Comparison of ENCODE assay signal across 8 mouse cellular contexts in the genomic region with DNA sequence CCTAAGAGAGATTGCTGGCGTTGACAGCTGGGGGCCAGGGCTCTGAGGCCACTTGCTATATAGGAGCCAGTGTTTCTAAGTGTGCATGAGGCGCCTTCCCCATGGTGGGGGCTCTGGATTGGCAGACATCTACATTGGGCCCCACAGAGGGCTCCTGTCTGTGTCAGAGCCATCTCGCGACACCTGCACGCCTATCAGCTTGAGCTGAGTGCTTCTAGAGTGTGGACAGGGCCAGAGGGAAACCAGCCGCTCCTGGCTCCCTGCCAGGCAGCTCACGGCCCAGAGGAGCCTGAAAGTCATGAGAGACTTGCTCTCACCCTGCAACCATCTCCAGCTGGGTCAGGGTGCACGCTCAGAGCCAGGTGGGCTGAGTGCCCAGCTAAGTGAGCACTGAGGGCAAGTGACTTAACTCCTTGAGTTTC.
DNase-seq lines count a peak whose midpoint lies in the region; ATAC-seq and TF ChIP-seq lines count a peak whose summit lies in the region.

No protein-coding gene starts in this region.

- DNase-seq in embryonic facial prominence, embryonic 11.5 days (ENCODE audit: low spot score): no peak
- DNase-seq in embryonic facial prominence, embryonic 10.5 days (ENCODE audit: low spot score): no peak
- peak; percentile 95 for DNase-seq in heart, postnatal 0 days (ENCODE audit: low spot score)

- no peak overlapping the region for H3K4me2 ChIP-seq in embryonic facial prominence, embryonic 11.5 days (ENCODE audit: low read depth, low read length)
- H3K4me2 ChIP-seq in heart, postnatal 0 days (ENCODE audit: low read depth, low read length): no peak overlapping the region
- no peak overlapping the region for H3K4me2 ChIP-seq in limb, embryonic 12.5 days
- H3K4me2 ChIP-seq in stomach, embryonic 16.5 days (ENCODE audit: low read depth, low read length): no peak overlapping the region
- H3K4me2 ChIP-seq in forebrain, embryonic 15.5 days (replicated peaks): no peak overlapping the region

- H3K4me3 ChIP-seq in embryonic facial prominence, embryonic 11.5 days (ENCODE audit: low read depth, low read length): no peak overlapping the region
- H3K4me3 ChIP-seq in embryonic facial prominence, embryonic 10.5 days: no peak overlapping the region
- no peak overlapping the region for H3K4me3 ChIP-seq in heart, postnatal 0 days (ENCODE audit: low read depth, low read length)
- no peak overlapping the region for H3K4me3 ChIP-seq in limb, embryonic 12.5 days (replicated peaks)
- H3K4me3 ChIP-seq in stomach, embryonic 16.5 days (replicated peaks; ENCODE audit: low read length): no peak overlapping the region
- H3K4me3 ChIP-seq in forebrain, embryonic 15.5 days: no peak overlapping the region

- TF ChIP-seq CTCF in heart, postnatal 0 days (IDR thresholded peaks at IDR 0.05; ENCODE audit: low read depth): 0 out of 2 replicates have a peak, but pooled peaks have one; percentile 12

- WGBS in embryonic facial prominence, embryonic 11.5 days: 63% methylated on average over 8 of the region's 8 CpGs
- 66% methylated on average over 8 of the region's 8 CpGs for WGBS in embryonic facial prominence, embryonic 10.5 days
- 9% methylated on average over 8 of the region's 8 CpGs for WGBS in heart, postnatal 0 days
- WGBS in limb, embryonic 12.5 days: 50% methylated on average over 8 of the region's 8 CpGs
- WGBS in stomach, embryonic 16.5 days: 34% methylated on average over 8 of the region's 8 CpGs
- 57% methylated on average over 8 of the region's 8 CpGs for WGBS in forebrain, embryonic 15.5 days

- no peaks in the 10 kb centered on the region for H3K9me3 ChIP-seq in embryonic facial prominence, embryonic 11.5 days (replicated peaks; ENCODE audit: control insufficient read depth, low read length)
- H3K9me3 ChIP-seq in embryonic facial prominence, embryonic 10.5 days: no peaks in the 10 kb centered on the region
- H3K9me3 ChIP-seq in heart, postnatal 0 days (replicated peaks; ENCODE audit: control insufficient read depth, low read length): no peaks in the 10 kb centered on the region
- H3K9me3 ChIP-seq in limb, embryonic 12.5 days: no peaks in the 10 kb centered on the region
- H3K9me3 ChIP-seq in stomach, embryonic 16.5 days (replicated peaks; ENCODE audit: control insufficient read depth, low read length): no peaks in the 10 kb centered on the region
- H3K9me3 ChIP-seq in forebrain, embryonic 15.5 days: no peaks in the 10 kb centered on the region

- no peak overlapping the region for H3K27ac ChIP-seq in embryonic facial prominence, embryonic 11.5 days (replicated peaks; ENCODE audit: low read depth, low read length)
- H3K27ac ChIP-seq in embryonic facial prominence, embryonic 10.5 days (replicated peaks): no peak overlapping the region
- peak overlapping the region; percentile 97 for H3K27ac ChIP-seq in heart, postnatal 0 days (ENCODE audit: low read depth)
- H3K27ac ChIP-seq in limb, embryonic 12.5 days: no peak overlapping the region
- peak overlapping the region; percentile 24; the same call in 1 of the 2 replicates for H3K27ac ChIP-seq in stomach, embryonic 16.5 days (ENCODE audit: low read length)
- no peak overlapping the region for H3K27ac ChIP-seq in forebrain, embryonic 15.5 days (replicated peaks)

- 0 out of 2 replicates have a peak, but pooled peaks have one; percentile 39 for ATAC-seq in embryonic facial prominence, embryonic 11.5 days (replicated peaks; ENCODE audit: insufficient number of reproducible peaks, low FRiP score, low TSS enrichment, low read depth)
- peak; percentile 38; the same call in 1 of the 2 replicates for ATAC-seq in common myeloid progenitor, adult 5-6 weeks (replicated peaks; ENCODE audit: low read depth, poor library complexity, severe bottlenecking)
- peak; percentile 97 for ATAC-seq in heart, postnatal 0 days (ENCODE audit: insufficient read depth, low read depth)
- ATAC-seq in limb, embryonic 12.5 days (ENCODE audit: insufficient number of reproducible peaks, insufficient read depth, low FRiP score, low TSS enrichment, low read depth): peak; percentile 73
- peak; percentile 84 for ATAC-seq in stomach, embryonic 16.5 days (ENCODE audit: insufficient read depth, low FRiP score)
- ATAC-seq in megakaryocyte progenitor cell, adult 5-6 weeks (replicated peaks; ENCODE audit: poor library complexity): no peak
- no peak for ATAC-seq in forebrain, embryonic 15.5 days (replicated peaks)

- peak; percentile 100 for TF ChIP-seq EP300 in heart, postnatal 0 days (IDR thresholded peaks at IDR 0.05; ENCODE audit: low read depth)

- no peak overlapping the region for H3K9ac ChIP-seq in embryonic facial prominence, embryonic 11.5 days (replicated peaks; ENCODE audit: low read length)
- H3K9ac ChIP-seq in heart, postnatal 0 days (replicated peaks; ENCODE audit: low read depth, low read length): peak overlapping the region; percentile 38; the same call in 1 of the 2 replicates
- H3K9ac ChIP-seq in limb, embryonic 12.5 days (replicated peaks): no peak overlapping the region
- no peak overlapping the region for H3K9ac ChIP-seq in stomach, embryonic 16.5 days (ENCODE audit: low read length)
- H3K9ac ChIP-seq in forebrain, embryonic 15.5 days (replicated peaks): no peak overlapping the region

- H3K4me1 ChIP-seq in embryonic facial prominence, embryonic 11.5 days (ENCODE audit: control insufficient read depth, insufficient read depth, low read length): no peaks in the 10 kb centered on the region
- H3K4me1 ChIP-seq in embryonic facial prominence, embryonic 10.5 days: peaks cover 17% of the 10 kb centered on the region
- peaks cover 23% of the 10 kb centered on the region for H3K4me1 ChIP-seq in heart, postnatal 0 days (ENCODE audit: control insufficient read depth, insufficient read depth)
- H3K4me1 ChIP-seq in limb, embryonic 12.5 days (replicated peaks): peaks cover 13% of the 10 kb centered on the region
- peaks cover 8% of the 10 kb centered on the region for H3K4me1 ChIP-seq in stomach, embryonic 16.5 days (ENCODE audit: control insufficient read depth, insufficient read depth, low read length)
- H3K4me1 ChIP-seq in forebrain, embryonic 15.5 days: no peaks in the 10 kb centered on the region

- no peaks in the 10 kb centered on the region for H3K36me3 ChIP-seq in embryonic facial prominence, embryonic 11.5 days (replicated peaks; ENCODE audit: control insufficient read depth, insufficient read depth, low read depth, low read length)
- no peaks in the 10 kb centered on the region for H3K36me3 ChIP-seq in embryonic facial prominence, embryonic 10.5 days (replicated peaks)
- H3K36me3 ChIP-seq in heart, postnatal 0 days (replicated peaks; ENCODE audit: control insufficient read depth, insufficient read depth, low read length): no peaks in the 10 kb centered on the region
- H3K36me3 ChIP-seq in limb, embryonic 12.5 days: no peaks in the 10 kb centered on the region
- H3K36me3 ChIP-seq in stomach, embryonic 16.5 days (ENCODE audit: control insufficient read depth, insufficient read depth, low read length): no peaks in the 10 kb centered on the region
- H3K36me3 ChIP-seq in forebrain, embryonic 15.5 days: no peaks in the 10 kb centered on the region

- no peaks in the 10 kb centered on the region for H3K27me3 ChIP-seq in embryonic facial prominence, embryonic 11.5 days (ENCODE audit: control insufficient read depth, insufficient read depth, low read length)
- no peaks in the 10 kb centered on the region for H3K27me3 ChIP-seq in embryonic facial prominence, embryonic 10.5 days (replicated peaks; ENCODE audit: low read depth, poor library complexity, severe bottlenecking)
- H3K27me3 ChIP-seq in heart, postnatal 0 days (ENCODE audit: control insufficient read depth, insufficient read depth, low read length): no peaks in the 10 kb centered on the region
- no peaks in the 10 kb centered on the region for H3K27me3 ChIP-seq in limb, embryonic 12.5 days
- no peaks in the 10 kb centered on the region for H3K27me3 ChIP-seq in stomach, embryonic 16.5 days (ENCODE audit: control insufficient read depth, insufficient read depth, low read length)
- H3K27me3 ChIP-seq in forebrain, embryonic 15.5 days: no peaks in the 10 kb centered on the region

Comparison
In these comparisons a context has a peak if more than half of its experiments do, and no peak if none do; other contexts are left out.
1. ATAC-seq: peak in embryonic facial prominence, embryonic 11.5 days (single experiment), common myeloid progenitor, adult 5-6 weeks (single experiment), heart, postnatal 0 days (single experiment), limb, embryonic 12.5 days (single experiment) and stomach, embryonic 16.5 days (single experiment); none in megakaryocyte progenitor cell, adult 5-6 weeks (single experiment) and forebrain, embryonic 15.5 days (single experiment).
2. H3K27ac ChIP-seq: peak in heart, postnatal 0 days (single experiment) and stomach, embryonic 16.5 days (single experiment); none in embryonic facial prominence, embryonic 11.5 days (single experiment), embryonic facial prominence, embryonic 10.5 days (single experiment), limb, embryonic 12.5 days (single experiment) and forebrain, embryonic 15.5 days (single experiment).